Mouse (Mus musculus): ENCODE data around the gene Hba-a2. TPM values are rescaled to one million over a fixed set of nuclear protein-coding genes. Genes with fewer than 3 reads are reported as not detected.

Gene Hba-a2
- polyA plus RNA-seq, 1 experiment from 2014 or later: 6,905 TPM

- Histone ChIP-seq H3K4me3 (ENCODE audit: low read length) (no peak overlapping the region), H3K9ac (ENCODE audit: low read depth, low read length) (no peak overlapping the region), H3K4me1 (ENCODE audit: control insufficient read depth, insufficient read depth, low read length) (0 out of 2 replicates have a peak, but pooled peaks cover 5% of the 10 kb centered on the region), H3K4me2 (replicated peaks; ENCODE audit: low read depth, low read length) (no peak overlapping the region), H3K36me3 (ENCODE audit: control insufficient read depth, insufficient read depth, low read length) (no peaks in the 10 kb centered on the region), H3K27me3 (ENCODE audit: control insufficient read depth, insufficient read depth, low read length) (no peaks in the 10 kb centered on the region; the same call in 1 of the 2 replicates), H3K27ac (ENCODE audit: low read depth, low read length) (no peak overlapping the region), H3K9me3 (ENCODE audit: control insufficient read depth, low read length) (no peaks in the 10 kb centered on the region)
- 68% methylated on average over 11 of the region's 11 CpGs for WGBS
- ATAC-seq (ENCODE audit: low FRiP score, low TSS enrichment): no peak
Measured at GRCm38 (mm10) chr11:32320507-32321195, 24.4 kb downstream of the Hba-a2 start.

- 42% methylated on average over 8 of the region's 8 CpGs for WGBS
- ATAC-seq (ENCODE audit: low FRiP score, low TSS enrichment): no peak
- no peaks in the 10 kb centered on the region for H3K36me3 ChIP-seq (ENCODE audit: control insufficient read depth, insufficient read depth, low read length)
- H3K9ac ChIP-seq (ENCODE audit: low read depth, low read length): no peak overlapping the region
- H3K4me2 ChIP-seq (replicated peaks; ENCODE audit: low read depth, low read length): no peak overlapping the region
- no peaks in the 10 kb centered on the region; the same call in 1 of the 2 replicates for H3K27me3 ChIP-seq (ENCODE audit: control insufficient read depth, insufficient read depth, low read length)
- H3K4me1 ChIP-seq (ENCODE audit: control insufficient read depth, insufficient read depth, low read length): 0 out of 2 replicates have a peak, but pooled peaks cover 5% of the 10 kb centered on the region
- no peak overlapping the region for H3K27ac ChIP-seq (ENCODE audit: low read depth, low read length)
- H3K4me3 ChIP-seq (ENCODE audit: low read length): no peak overlapping the region
- no peaks in the 10 kb centered on the region for H3K9me3 ChIP-seq (ENCODE audit: control insufficient read depth, low read length)
Measured at GRCm38 (mm10) chr11:32321196-32321565, 24.9 kb downstream of the Hba-a2 start.

- 10% methylated on average over 15 of the region's 15 CpGs for WGBS
- H3K4me1 ChIP-seq (ENCODE audit: control insufficient read depth, insufficient read depth, low read length): 0 out of 2 replicates have a peak, but pooled peaks cover 5% of the 10 kb centered on the region
- H3K27me3 ChIP-seq (ENCODE audit: control insufficient read depth, insufficient read depth, low read length): no peaks in the 10 kb centered on the region; the same call in 1 of the 2 replicates
- no peak overlapping the region for H3K27ac ChIP-seq (ENCODE audit: low read depth, low read length)
- no peaks in the 10 kb centered on the region for H3K36me3 ChIP-seq (ENCODE audit: control insufficient read depth, insufficient read depth, low read length)
- H3K9ac ChIP-seq (ENCODE audit: low read depth, low read length): no peak overlapping the region; the same call in 1 of the 2 replicates
- peak overlapping the region; percentile 37 for H3K4me2 ChIP-seq (replicated peaks; ENCODE audit: low read depth, low read length)
- peak; percentile 89 for ATAC-seq (ENCODE audit: low FRiP score, low TSS enrichment)
- peak overlapping the region; percentile 17; the same call in 1 of the 2 replicates for H3K4me3 ChIP-seq (ENCODE audit: low read length)
- no peaks in the 10 kb centered on the region for H3K9me3 ChIP-seq (ENCODE audit: control insufficient read depth, low read length)
Measured at GRCm38 (mm10) chr11:32324609-32325008, 28.3 kb downstream of the Hba-a2 start.

- no peak overlapping the region for H3K4me3 ChIP-seq (ENCODE audit: low read length)
- H3K36me3 ChIP-seq (ENCODE audit: control insufficient read depth, insufficient read depth, low read length): no peaks in the 10 kb centered on the region
- no peak overlapping the region for H3K9ac ChIP-seq (ENCODE audit: low read depth, low read length)
- H3K4me2 ChIP-seq (replicated peaks; ENCODE audit: low read depth, low read length): no peak overlapping the region; the same call in 1 of the 2 replicates
- peak overlapping the region; percentile 47; the same call in 1 of the 2 replicates for H3K27ac ChIP-seq (ENCODE audit: low read depth, low read length)
- peak; percentile 66; the same call in 1 of the 2 replicates for ATAC-seq (ENCODE audit: low FRiP score, low TSS enrichment)
- WGBS: 21% methylated on average over 6 of the region's 6 CpGs
- no peaks in the 10 kb centered on the region for H3K9me3 ChIP-seq (ENCODE audit: control insufficient read depth, low read length)
- H3K27me3 ChIP-seq (ENCODE audit: control insufficient read depth, insufficient read depth, low read length): no peaks in the 10 kb centered on the region
- H3K4me1 ChIP-seq (ENCODE audit: control insufficient read depth, insufficient read depth, low read length): peaks cover 8% of the 10 kb centered on the region; the same call in 1 of the 2 replicates
Measured at GRCm38 (mm10) chr11:32331075-32331474, 34.8 kb downstream of the Hba-a2 start.

- 78% methylated on average over 5 of the region's 5 CpGs for WGBS
Measured at GRCm38 (mm10) chr11:32331861-32332260, 35.6 kb downstream of the Hba-a2 start.

GRCm38 (mm10) chr11:32333235-32333634 lies 36.9 kb downstream of the Hba-a2 start:
- peaks cover 8% of the 10 kb centered on the region; the same call in 1 of the 2 replicates for H3K4me1 ChIP-seq (ENCODE audit: control insufficient read depth, insufficient read depth, low read length)
- H3K27ac ChIP-seq (ENCODE audit: low read depth, low read length): no peak overlapping the region
- H3K4me3 ChIP-seq (ENCODE audit: low read length): no peak overlapping the region
- H3K27me3 ChIP-seq (ENCODE audit: control insufficient read depth, insufficient read depth, low read length): no peaks in the 10 kb centered on the region
- ATAC-seq (ENCODE audit: low FRiP score, low TSS enrichment): no peak
- WGBS: 73% methylated on average over 2 of the region's 2 CpGs
- H3K4me2 ChIP-seq (replicated peaks; ENCODE audit: low read depth, low read length): no peak overlapping the region
- 0 out of 2 replicates have a peak, but pooled peaks cover 2% of the 10 kb centered on the region for H3K9me3 ChIP-seq (ENCODE audit: control insufficient read depth, low read length)
- H3K9ac ChIP-seq (ENCODE audit: low read depth, low read length): no peak overlapping the region
- no peaks in the 10 kb centered on the region for H3K36me3 ChIP-seq (ENCODE audit: control insufficient read depth, insufficient read depth, low read length)

More at GRCm38 (mm10) chr11:32331861-32332260, 35.6 kb downstream of the Hba-a2 start:
- H3K4me3 ChIP-seq (ENCODE audit: low read length): no peak overlapping the region
- no peaks in the 10 kb centered on the region for H3K36me3 ChIP-seq (ENCODE audit: control insufficient read depth, insufficient read depth, low read length)
- H3K9me3 ChIP-seq (ENCODE audit: control insufficient read depth, low read length): no peaks in the 10 kb centered on the region
- no peaks in the 10 kb centered on the region for H3K27me3 ChIP-seq (ENCODE audit: control insufficient read depth, insufficient read depth, low read length)
- no peak for ATAC-seq (ENCODE audit: low FRiP score, low TSS enrichment)
- no peak overlapping the region for H3K4me2 ChIP-seq (replicated peaks; ENCODE audit: low read depth, low read length)
- peaks cover 8% of the 10 kb centered on the region; the same call in 1 of the 2 replicates for H3K4me1 ChIP-seq (ENCODE audit: control insufficient read depth, insufficient read depth, low read length)
- no peak overlapping the region for H3K27ac ChIP-seq (ENCODE audit: low read depth, low read length)
- no peak overlapping the region for H3K9ac ChIP-seq (ENCODE audit: low read depth, low read length)

GRCm38 (mm10) chr11:32336435-32336907 lies 40.2 kb downstream of the Hba-a2 start:
- no peak for ATAC-seq (ENCODE audit: low FRiP score, low TSS enrichment)
- H3K27me3 ChIP-seq (ENCODE audit: control insufficient read depth, insufficient read depth, low read length): no peaks in the 10 kb centered on the region
- H3K27ac ChIP-seq (ENCODE audit: low read depth, low read length): no peak overlapping the region
- peaks cover 20% of the 10 kb centered on the region; the same call in 1 of the 2 replicates for H3K4me1 ChIP-seq (ENCODE audit: control insufficient read depth, insufficient read depth, low read length)
- no peak overlapping the region for H3K4me3 ChIP-seq (ENCODE audit: low read length)
- H3K9ac ChIP-seq (ENCODE audit: low read depth, low read length): no peak overlapping the region
- H3K9me3 ChIP-seq (ENCODE audit: control insufficient read depth, low read length): 0 out of 2 replicates have a peak, but pooled peaks cover 2% of the 10 kb centered on the region
- no peak overlapping the region for H3K4me2 ChIP-seq (replicated peaks; ENCODE audit: low read depth, low read length)
- 91% methylated on average over 6 of the region's 6 CpGs for WGBS
- H3K36me3 ChIP-seq (ENCODE audit: control insufficient read depth, insufficient read depth, low read length): no peaks in the 10 kb centered on the region

GRCm38 (mm10) chr11:32339131-32339531 lies 42.8 kb downstream of the Hba-a2 start:
- peaks cover 20% of the 10 kb centered on the region; the same call in 1 of the 2 replicates for H3K4me1 ChIP-seq (ENCODE audit: control insufficient read depth, insufficient read depth, low read length)
- 16% methylated on average over 2 of the region's 2 CpGs for WGBS
- no peaks in the 10 kb centered on the region for H3K27me3 ChIP-seq (ENCODE audit: control insufficient read depth, insufficient read depth, low read length)
- ATAC-seq (ENCODE audit: low FRiP score, low TSS enrichment): no peak
- H3K4me2 ChIP-seq (replicated peaks; ENCODE audit: low read depth, low read length): no peak overlapping the region
- H3K9ac ChIP-seq (ENCODE audit: low read depth, low read length): no peak overlapping the region
- 0 out of 2 replicates have a peak, but pooled peaks cover 2% of the 10 kb centered on the region for H3K9me3 ChIP-seq (ENCODE audit: control insufficient read depth, low read length)
- no peaks in the 10 kb centered on the region for H3K36me3 ChIP-seq (ENCODE audit: control insufficient read depth, insufficient read depth, low read length)
- no peak overlapping the region for H3K27ac ChIP-seq (ENCODE audit: low read depth, low read length)
- H3K4me3 ChIP-seq (ENCODE audit: low read length): no peak overlapping the region

All from kidney, embryonic 14.5 days (tissue).